Mouse (Mus musculus) heart, postnatal 4 days (tissue): ENCODE data around the gene Papss2. TPM values are rescaled to one million over a fixed set of nuclear protein-coding genes. Genes with fewer than 3 reads are reported as not detected.
A peak's percentile ranks its signal among the peaks of the same experiment; 100 is the strongest.
"Not testable (repeated sequence)": the region's sequence is repeated elsewhere in the genome, so short reads cannot be mapped to it uniquely, and the experiment has no call there.

ENCODE experiments used
- DNase-seq: peaks from one replicate; pipeline ENCODE4 v3.0.0; 2021
- total RNA-seq, 2 experiments: library from RNA; stranded (reverse); gene quantifications; 2 replicates each; pipeline ENCODE4 v1.2.3; 2021

Papss2 gene
- total RNA-seq, 2 experiments from 2014 or later, result 8.1 to 9.4 TPM

DNA sequence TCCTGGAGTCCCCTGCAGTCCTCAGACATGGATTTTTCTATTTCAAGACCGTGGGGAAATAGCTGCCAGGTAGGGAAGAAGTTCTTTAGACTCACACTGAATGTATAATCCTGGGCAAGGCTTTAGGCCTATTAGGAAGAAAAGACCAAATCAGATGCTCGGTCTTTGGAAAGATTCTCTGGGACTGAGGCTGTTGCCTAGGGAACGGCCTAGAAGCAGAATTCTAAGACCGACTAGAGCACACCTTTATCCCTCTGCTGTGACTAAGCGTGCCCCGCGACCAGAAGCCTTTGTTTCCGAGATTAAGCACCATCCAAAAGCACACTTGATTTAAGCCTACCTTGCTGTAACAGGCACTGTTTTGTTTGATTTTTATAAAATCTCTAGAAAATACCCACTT, 46.4 kb downstream of the Papss2 start:
- no peak for DNase-seq

DNA sequence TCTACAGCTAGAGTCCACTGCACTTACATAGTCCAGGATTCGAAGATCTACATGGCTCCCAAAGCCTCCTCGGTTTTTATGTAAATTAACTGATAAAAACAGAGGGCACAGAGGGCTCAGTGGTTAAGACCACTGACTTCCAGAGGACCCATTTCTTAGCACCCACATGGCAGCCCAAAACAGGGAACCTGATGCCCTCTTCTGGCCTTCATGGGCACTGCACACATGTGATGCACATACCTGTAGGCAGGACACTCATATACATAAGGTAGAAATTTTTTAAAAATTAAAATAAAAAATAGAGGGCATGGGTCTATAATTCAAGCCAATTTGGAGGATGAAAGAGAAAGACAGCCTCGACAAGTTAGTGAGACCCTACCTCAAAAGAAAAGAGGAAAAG, 48.1 kb downstream of the Papss2 start:
- DNase-seq, result no peak

DNA sequence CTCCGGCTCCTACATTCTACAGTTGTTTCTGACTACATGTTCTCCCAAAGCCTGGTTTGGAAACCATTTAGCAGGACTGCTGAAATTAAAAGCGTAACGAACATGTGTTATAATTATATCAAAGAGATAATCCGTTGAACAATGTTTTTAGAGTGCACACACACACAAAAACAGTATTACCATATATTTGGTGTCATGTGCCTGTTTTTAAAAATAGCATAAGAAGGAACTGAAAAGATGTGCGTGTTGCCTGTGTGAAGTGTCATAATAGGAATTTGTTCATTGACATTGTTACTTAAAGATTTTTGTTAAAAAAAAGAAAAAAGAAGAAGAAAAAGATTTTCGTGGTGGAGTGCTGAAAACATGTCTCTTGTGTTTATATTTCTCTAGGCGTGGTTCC, 50.3 kb downstream of the Papss2 start:
- DNase-seq, result no peak

DNA sequence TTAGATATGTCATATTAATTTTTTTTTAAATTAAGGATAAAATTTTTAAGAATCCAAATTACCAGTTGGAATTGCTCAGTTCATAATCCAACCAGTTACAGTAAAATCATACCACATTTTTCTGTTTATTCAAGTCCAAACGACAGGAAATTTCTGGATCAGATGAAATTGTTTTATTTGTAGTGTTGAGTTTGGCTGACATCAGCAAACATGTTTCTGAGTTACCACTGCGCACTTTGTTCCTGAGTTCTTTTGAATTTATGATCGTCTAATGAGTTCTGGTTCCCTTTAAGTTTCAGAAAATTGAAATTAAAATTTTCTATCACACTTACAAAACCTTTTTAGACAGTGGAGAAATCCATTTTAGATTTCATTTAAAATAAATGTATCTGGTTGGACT, 50.8 kb downstream of the Papss2 start:
- no peak for DNase-seq

DNA sequence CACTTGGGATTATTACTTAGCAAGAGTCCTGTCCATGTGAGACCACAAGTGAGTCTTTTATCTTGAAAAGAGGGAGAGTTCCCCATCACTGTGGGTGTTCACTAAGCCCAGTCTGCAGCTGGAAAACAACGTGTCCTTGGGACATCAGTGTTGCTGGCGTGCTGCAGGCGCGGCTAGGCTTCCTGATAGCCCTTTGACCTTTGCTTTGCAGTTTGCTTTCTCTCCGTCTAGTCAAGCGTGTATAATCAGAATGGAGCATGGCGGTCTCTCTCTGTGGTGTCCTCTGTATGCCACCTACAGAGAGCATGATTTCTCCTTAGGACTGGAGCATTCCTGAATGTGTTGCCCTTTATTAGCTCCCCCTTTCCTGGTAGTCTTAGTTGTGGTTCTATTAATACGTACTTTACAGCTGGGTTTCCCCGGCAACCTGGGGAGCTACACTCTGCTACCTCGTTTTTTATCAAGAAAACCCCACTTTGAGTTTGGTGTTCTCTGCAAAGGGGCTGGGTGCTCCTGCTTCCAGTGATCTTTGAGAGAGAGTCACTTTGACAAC, 52.5 kb downstream of the Papss2 start:
- DNase-seq, result no peak

DNA sequence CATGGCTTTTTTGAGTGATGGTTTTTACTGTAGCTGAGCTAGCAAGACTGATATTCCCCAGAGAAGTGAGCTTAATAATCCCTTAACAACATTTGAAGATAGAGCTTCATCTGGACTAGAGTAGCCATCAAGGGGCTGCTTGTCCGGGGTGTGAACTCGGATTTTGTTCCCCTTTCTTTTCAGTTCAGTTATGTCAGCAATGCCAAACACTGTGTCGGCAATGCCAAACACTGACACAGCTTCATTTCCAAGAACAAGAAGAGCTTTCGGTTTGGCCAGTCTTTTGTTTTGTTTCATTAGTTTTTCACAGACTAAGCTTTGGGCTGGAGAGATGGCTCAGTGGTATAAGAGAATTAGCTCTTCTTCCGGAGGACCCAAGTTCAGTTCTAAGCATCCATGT, 55.5 kb downstream of the Papss2 start:
- no peak for DNase-seq

DNA sequence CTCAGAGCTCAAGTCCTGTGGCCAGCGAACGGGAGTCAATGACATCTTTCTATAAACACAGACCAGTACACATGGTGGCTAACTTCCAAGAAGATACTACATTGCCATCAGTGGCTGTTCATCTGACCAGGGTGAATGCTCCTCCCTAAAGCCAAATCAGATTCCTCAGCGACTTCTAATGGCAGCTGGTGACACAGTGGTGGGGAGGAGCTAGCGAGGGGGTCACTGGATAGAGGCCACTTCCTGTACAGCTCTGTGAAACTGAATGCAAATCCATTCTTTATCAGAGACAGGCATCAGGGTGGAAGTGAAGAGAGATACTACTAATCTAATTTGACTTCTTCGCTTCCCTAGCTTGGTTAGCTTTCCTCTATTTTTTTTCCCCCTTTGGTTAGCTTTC, 57.5 kb downstream of the Papss2 start:
- DNase-seq, result no peak

DNA sequence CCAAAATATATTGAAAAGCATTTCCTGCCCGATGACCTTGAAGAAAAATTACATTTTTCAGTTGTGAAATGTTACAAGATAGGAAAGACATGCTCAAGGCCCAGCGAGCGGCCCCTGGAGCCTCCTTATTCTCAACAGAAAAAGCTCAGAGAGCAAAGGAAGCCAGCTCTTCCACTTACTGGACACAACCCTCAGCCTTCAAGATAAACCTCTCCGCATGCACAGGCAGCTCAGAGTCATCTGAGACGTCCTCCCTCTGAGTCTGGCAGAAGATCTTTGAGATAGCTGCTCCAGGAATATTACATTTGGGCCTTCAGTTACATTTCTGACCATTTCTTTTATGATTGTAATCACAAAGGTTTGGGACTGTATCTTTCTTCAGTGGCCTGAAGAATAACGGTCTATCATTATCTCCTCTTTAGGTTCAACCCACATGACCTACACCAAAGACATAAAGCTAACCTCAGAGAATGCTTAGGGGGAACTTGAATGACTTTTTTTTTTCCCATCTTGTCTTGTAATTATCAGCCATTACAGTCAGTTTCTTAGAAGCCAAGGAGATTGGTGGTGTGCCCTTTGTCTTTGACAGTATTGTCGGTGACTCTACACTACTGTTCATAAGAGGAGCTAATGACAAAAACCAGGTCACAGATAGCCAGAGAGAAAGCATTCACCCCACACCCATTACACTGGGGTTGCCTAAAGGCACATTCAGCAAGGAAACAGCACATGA, 58.2 kb downstream of the Papss2 start:
- no peak for DNase-seq

DNA sequence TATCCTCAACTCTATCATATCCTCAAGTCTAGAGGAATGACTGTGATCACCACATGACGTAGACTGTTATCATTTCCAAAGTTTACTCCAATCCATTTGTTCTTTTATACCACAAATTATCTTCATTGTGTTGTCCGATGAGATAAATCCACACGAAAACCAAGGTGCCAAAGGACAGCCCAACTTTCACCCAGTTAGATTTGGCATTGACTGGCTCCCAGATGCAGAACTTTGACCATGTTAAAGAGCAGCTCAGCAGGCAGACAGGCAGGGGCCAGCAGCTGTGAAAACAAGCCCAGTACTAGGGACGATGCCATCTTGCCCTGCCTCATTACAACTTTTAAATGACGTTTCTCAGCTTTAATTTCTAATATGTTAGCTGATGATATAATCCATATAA, 63.8 kb downstream of the Papss2 start:
- DNase-seq, result no peak

DNA sequence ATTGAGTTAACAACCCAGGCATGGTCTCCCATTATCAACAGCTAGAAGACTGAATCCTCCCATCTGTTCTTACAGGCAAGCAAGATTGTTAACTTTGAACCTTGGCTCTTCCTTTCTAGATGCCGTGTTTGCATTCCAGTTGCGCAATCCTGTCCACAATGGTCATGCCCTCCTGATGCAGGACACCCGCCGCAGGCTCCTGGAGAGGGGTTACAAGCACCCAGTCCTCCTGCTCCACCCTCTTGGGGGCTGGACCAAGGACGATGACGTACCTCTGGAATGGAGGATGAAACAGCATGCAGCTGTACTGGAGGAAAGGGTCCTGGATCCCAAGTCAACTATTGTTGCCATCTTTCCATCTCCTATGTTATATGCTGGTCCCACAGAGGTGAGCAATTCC, 67.3 kb downstream of the Papss2 start:
- no peak for DNase-seq

DNA sequence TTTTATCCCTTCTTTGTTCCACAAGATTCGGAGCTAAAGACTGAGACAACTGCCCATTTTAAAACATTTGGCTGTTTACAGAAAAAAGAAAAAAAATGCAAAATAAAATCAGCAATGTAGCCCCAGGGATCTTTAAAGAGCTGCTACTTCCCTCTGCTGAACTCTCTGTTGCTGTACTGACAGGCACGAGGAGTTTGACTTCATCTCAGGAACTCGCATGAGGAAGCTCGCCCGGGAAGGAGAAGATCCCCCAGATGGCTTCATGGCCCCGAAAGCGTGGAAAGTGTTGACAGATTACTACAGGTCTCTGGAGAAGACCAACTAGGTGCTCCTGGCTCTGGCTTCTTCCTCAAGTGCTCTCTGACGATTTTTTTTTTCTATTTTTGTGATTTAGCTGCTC, 69.7 kb downstream of the Papss2 start:
- no peak for DNase-seq

DNA sequence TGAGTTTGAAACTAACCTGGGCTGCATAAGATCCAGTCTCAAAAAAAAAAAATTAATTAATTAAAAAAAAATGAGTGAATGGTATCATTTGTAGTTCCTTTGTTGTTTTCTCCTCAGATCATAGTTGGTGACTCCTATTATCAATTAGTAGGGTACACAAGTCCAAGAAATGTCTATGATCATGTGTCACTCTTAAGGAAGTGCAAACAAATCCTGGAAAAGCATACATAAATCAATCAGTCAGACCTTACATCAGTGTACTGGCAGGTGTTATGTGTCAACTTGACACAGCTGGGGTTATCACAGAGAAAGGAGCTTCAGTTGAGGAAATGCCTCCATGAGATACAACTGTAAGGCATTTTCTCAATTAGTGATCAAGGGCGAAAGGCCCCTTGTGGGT, 72.2 kb downstream of the Papss2 start:
- not testable (repeated sequence) for DNase-seq

DNA sequence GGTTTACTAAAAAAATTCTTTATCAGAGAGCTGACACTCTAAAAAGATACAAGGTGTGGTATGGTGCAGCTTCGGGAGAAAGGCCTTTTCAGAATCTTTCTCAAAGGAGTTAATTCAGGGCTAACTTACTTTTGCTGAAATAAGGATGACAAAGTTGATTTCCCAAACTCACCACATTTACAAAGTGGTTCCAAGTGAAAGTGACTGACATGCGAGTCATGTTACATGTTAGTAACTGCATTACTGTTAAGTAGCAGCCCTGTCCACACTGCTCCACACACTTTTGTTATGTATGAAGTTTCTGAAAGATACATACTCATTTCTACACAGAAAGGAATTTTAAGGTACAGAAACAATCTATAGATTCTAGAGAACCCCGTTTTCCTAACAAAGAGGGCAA, 80.2 kb downstream of the Papss2 start:
- no peak for DNase-seq

DNA sequence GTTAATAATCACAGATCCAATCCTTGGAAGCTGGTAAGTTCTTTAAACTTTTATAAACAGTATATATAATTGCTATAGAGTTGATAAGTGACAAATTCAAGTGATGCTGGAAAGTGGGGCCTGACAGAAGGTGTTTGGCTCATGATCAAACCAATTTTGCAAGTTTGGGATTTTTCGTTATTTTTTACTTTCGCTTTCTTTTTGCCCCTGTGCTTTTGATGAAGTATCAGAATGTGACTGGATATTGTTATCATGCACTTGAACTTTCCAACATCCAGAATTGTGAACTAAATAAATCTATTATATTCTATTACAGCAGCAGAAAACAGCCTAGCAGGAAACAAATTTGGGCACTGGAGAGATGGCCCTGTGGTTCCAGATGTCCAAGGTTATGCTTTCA, 85.3 kb downstream of the Papss2 start:
- DNase-seq, result no peak

DNA sequence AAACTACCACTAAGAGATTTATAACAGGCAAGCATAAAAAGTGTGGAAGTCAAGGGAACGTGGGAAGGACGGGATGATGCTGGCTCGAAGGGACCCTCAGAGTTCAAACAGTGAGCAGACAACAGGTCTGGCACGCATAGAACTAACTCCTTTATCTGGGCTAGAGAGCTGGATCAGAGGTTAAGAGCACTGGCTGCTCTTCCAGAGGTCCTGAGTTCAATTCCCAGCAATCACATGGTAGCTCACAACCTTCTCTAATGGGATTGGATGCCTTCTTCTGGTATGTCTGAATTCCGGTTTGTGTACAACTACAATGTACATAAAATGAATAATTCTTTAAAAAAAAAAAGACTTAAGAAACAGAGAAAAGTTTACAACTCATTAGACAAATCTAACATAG, 87.5 kb downstream of the Papss2 start:
- DNase-seq, result no peak

DNA sequence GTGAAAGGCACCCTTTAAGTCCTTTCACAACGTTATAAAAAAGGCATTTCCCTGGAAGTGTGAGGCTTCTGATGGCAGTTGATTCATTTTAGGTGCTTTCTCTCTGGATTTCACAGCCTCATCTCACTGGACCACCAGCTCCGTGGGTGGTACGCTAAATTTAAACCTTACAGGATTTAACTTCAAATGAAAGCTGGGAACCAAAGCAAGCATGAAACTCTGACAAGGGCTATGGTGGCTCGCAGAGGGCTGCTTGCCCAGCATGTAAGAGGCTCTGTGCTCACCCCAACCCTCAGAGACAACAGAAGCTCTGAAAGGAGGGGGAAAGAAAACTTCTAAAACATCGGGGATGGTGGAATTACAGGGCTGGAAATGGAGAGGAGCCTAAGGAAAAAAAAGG, 92.1 kb downstream of the Papss2 start:
- DNase-seq, result no peak

DNA sequence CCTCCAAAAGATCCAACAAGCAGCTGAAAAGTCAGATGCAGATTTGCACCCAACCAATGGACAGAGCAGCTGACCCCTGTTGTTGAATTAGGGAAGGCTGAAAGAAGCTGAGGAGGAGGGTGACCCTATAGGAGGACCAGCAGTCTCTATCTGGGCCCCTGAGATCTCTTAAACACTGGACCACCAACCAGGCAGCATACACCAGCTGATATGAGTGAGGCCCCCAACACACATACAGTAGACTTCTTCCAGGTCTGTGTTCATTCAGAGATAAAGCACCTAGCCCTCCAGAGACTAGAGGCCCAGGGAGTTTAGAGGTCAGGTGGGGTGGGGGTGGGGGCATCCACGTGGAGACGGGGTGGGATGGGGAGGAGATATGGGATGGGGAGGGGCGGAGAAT, 92.6 kb downstream of the Papss2 start:
- DNase-seq, result not testable (repeated sequence)

DNA sequence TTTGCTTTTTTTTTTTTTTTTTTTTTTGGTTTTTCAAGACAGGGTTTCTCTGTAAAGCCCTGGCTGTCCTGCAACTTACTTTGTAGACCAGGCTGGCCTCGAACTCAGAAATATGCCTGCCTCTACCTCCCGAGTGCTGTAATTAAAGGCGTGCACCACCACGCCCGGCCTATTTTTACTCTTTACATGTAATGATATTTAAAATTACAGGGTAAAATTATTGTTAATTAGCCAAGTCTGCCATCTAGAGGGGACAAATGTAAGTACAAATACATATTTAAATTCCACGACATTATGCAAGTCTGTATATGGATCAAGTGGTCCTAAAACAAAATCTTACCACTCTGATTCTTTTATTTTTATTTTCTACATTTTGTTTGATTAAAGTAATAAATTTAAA, 94.1 kb downstream of the Papss2 start:
- peak; percentile 10 for DNase-seq

DNA sequence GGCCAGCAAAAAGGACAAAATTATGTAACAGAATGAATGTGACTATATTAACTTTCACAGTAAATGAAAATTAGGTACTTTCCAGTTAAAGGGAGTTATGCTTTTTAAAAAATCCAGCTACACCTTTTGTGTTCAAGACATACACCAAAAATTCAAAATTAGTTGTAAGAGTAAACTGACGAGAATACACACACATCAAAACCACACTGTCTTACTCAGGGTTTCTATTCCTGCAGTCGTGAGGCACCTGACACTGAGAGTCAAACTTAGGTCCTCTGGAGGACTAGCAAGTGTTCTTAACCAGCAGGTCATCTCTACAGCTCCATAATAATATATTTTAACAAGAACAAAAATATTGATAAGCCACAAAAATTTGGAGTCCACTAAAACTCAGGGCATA, 101.1 kb downstream of the Papss2 start:
- no peak for DNase-seq

DNA sequence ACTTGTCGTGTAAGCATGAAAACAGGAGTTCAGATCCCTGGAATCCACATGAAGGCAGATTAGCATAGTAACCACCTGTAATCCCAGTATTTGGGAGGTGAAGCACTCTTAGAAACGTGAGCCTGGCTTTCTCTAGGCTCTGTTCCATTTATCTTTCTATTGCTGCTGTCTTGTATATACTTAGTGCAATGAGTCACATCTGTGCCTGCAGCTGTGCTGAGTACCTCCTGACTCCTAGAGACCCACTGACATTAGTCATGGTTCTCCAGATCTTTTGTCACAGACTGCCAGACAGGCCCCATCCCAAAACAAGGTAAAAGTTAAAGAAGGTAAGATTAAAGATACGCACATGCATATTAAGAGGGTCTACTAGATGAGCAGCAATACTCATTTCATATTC, 106.6 kb downstream of the Papss2 start:
- DNase-seq, result no peak

DNA sequence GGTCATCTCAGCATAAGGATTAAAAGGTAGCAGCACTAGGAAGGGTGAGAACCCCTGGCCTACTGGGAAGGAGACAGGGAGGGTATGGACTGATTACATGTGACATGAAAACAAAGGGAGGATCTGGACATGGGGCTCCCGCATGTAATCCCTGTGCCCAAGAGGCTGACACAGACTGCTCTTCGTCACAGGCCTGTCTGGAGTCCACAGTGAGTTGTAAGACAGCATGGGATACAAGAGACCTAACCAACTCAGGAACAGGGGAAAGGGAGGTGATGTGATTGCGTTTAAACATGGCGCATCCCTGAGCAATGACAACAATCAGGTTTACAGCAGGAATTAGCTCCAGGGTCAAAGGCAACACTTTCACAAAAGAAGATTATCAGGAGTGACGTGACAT, 113.4 kb downstream of the Papss2 start:
- no peak for DNase-seq

DNA sequence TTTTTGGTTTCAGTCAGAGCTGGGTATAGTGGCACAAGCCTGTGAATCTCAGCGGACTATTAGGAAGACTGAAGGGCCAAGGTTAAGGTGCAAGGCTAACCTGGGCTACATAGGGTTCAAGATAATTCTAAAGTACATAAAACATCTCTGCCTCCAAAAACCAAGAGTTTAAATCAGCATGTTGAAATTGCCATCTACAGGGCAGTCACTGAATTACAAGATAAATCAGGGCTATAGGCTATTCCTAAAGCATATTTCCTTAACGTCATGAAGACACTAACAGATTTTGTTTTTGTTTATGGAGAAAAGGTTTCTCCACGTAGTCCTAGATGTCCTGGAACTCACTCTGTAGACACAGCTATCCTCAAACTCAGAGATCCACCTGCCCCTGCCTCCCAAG, 114.7 kb downstream of the Papss2 start:
- no peak for DNase-seq

DNA sequence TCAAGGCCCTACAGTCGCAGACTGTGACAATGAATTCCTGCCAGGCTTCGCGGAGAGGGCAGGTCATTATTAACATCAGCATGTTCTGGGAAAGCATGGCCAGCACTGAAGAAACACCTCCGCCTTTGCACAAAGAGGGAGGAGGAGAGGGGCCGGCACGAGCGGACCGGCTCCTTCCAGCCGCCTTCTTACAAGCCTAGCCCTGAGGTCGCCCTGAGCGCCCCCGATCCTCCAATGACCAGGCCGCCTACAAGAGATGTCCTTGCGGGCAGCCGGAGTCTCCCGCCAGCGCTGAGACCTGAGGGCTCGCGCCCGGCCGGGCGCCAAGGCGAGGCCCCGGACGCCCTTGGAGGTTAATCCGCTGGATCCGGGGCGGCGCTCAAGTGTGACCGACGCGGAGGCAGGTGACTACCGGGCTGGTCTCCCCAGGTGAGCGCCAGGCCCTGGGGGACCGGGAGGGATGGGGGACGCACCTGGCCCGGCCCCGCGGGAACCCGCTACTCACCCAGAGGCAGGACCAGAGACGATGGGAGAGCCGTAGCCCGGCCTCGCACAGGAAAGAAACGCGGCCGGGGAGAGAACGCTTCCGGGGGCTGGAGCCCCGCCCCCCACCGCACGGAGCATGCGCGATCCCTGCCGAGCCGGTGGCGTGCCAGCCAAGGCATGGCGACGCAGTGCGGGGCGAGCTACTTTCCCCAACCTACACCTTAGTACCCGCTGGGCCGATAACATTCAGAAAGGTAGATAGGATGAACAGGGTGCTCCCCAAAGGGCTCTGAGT, 116.4 kb downstream of the Papss2 start:
- peak; percentile 94 for DNase-seq

DNA sequence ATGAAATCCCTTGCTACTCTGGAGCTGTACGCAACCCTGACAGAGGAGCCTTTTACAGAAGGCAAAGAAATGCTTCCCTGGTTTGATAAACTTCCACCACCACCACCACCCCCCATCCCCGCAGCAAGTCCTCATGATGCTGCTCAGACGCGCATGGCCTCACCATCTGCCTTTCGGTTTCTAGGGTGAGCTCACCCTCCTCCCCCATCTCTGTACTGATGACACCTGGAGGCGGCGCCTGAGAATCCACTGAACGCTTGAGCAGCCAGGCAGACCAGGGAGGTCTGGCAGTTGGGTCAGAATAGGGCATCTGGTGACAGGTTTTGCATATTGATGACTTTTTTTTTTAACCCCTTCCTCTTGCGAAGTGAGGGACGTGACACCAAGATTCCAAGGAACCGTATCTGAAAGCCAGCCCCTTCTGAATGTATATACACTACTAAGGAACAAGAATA, 117.0 kb downstream of the Papss2 start:
- DNase-seq, result peak; percentile 72
